Mouse (Mus musculus) heart, adult 2 months (tissue): ENCODE results near the gene Arsg.

Source experiments
- CTCF ChIP-seq: fragments of 200-600 bp; IDR thresholded peaks from 2 replicates; pipeline ENCODE4 v1.8.1; 2022; ENCODE audit warnings: antibody characterized with exemption, mild to moderate bottlenecking, moderate library complexity
- EP300 ChIP-seq: fragments of 200-500 bp; IDR thresholded peaks from 2 replicates; pipeline ENCODE4 v1.6.1; 2011; ENCODE audit warnings: low read depth, low read length, control low read depth; ENCODE audit not compliant: insufficient read depth
- POLR2A ChIP-seq: fragments of 200-500 bp; IDR thresholded peaks from 2 replicates; pipeline ENCODE4 v1.6.1; 2011; ENCODE audit warnings: mild to moderate bottlenecking, low read depth, low read length, control low read depth; ENCODE audit not compliant: insufficient read depth

DNA sequence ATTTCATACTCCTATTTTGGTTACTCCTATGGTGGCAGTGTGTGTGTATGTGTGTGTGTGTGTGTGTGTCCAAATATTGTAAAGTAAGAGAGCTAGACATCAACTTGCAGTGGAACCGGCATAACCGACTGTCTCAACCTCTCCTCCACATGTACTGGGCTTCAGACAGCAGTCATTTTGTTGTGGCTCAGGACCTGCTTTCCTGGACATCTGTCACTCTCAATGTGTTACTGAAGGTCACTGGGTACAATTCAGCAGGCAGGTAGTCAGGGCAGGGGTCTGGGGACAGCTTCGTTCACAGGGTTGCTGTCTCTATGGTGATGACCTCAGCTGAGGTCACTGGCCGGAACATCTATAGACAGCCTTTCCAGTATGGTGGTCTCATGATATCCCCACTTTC lies 32.6 kb downstream of the Arsg start:
- no peak for TF ChIP-seq CTCF
- no peak for TF ChIP-seq POLR2A
- no peak for TF ChIP-seq EP300
